Mouse (Mus musculus) lung, adult 2 months (tissue): Measurements from ENCODE around the gene Kcnj5.

Source experiments
- CTCF ChIP-seq: fragments of 200-500 bp; IDR thresholded peaks from 2 replicates; pipeline ENCODE4 v1.5.1; 2011; ENCODE audit warnings: mild to moderate bottlenecking, low read length, control low read depth; ENCODE audit not compliant: insufficient read depth
- POLR2A ChIP-seq: fragments of 200-500 bp; IDR thresholded peaks from 2 replicates; pipeline ENCODE4 v1.6.1; 2011; ENCODE audit warnings: low read depth, mild to moderate bottlenecking, control low read depth, low read length, borderline replicate concordance; ENCODE audit errors: extremely low read depth

DNA sequence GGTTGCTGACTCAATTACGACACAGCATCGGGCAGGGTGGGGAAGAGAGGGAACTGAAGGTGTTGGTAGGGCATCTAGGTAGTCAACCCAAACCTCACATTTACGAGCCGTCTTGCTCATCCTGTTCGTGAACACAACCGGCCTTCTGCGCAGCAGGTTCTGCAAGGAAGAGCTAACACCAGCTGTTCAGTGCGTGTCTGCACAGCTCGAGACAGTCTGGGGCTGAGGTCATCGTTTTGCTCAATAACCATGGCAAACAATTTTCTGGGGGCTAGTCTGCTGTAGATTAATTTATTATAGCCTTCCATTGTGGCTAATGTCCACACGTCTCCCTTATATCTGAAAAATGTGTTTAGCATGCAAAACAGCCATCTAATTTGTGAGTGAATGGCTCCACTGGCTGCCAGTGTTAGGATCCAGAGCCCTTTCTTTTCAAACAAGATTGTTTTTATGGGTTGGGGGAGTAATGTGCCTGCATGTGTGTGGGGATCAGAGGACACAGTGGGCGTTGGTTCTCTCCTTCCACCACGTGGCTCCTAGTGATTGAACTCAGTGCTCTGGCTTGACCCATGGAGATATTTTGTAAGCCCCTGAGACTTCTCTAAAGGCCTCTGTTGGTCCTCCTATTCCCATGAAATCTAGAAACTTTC, 41.5 kb downstream of the Kcnj5 start:
- no peak for TF ChIP-seq CTCF
- TF ChIP-seq POLR2A = no peak
